Mouse (Mus musculus) heart, adult 2 months (tissue): ENCODE data around the gene Scamp3.

ENCODE experiments used
- CTCF ChIP-seq: fragments of 200-600 bp; IDR thresholded peaks from 2 replicates; pipeline ENCODE4 v1.8.1; 2022; ENCODE audit warnings: antibody characterized with exemption, mild to moderate bottlenecking, moderate library complexity
- POLR2A ChIP-seq: fragments of 200-500 bp; IDR thresholded peaks from 2 replicates; pipeline ENCODE4 v1.6.1; 2011; ENCODE audit warnings: mild to moderate bottlenecking, low read depth, low read length, control low read depth; ENCODE audit not compliant: insufficient read depth

- peak; percentile 63 for TF ChIP-seq CTCF
- TF ChIP-seq POLR2A = no peak
Measured at GRCm38 (mm10) chr3:89159616-89160344, 17.5 kb upstream of the Scamp3 start, which contains the start of gene Hcn3.
